Mouse (Mus musculus) fat pad, adult 2 months (tissue): ENCODE measurements around the gene Dock7.
A peak's percentile ranks its signal among the peaks of the same experiment; 100 is the strongest.

Experiments
- DNase-seq: peaks from one replicate; pipeline ENCODE4 v3.0.0-alpha.2; 2011; ENCODE audit warnings: low read depth, low spot score; ENCODE audit errors: extremely low read depth

Gene Dock7

GRCm38 (mm10) chr4:99122047-99122446 is 1.3 kb upstream of the Dock7 start:
- DNase-seq, result no peak

DNA sequence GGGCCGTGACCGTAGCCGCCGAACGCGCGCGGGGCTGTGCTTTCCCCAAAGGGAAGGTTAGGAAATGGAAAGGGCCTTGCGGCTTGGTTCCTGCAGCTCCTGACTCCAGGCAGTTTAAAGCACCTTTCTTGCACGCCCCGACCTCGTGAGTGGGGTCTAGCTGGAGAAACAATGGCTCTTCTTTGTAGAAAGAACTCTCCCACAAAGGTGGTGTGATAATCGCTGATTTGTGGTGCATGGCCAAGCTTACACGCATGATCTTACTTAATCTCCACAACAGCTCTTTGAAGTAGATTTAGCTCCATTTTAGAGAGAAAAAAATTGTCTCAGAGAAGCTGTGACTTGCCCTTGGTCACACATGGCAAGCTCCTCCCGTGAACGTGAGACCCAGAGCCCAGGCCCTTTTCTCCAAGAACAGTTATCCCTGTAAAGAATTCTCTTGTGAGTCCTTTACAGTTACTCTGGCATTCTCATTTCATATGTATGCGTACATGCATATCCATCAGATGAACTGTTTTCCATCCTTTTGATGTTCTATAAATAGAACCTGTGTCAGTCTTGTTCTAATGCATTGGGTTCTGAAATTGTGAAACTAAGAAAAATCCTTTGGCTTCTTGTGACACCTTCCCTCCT is 524 bp upstream of the Dock7 start:
- no peak for DNase-seq

DNA sequence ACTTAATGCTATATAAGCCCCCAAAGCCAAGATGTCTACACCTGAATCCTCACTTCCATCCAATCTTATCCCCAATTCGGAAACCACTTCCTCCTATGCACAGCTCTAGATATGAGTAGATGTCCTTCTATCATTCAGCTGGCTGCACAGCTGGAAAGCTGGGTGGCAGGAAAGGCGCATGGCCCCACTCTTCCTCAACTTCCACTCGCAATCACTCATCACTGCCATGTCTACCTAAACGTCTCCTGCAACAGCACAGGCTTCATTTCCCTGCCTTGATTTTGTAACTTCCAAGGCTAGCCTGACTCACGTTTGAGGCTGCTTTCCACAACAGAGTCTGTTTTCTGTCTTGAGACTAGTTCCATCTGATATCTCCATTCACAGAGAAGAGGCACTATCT is 1.7 kb downstream of the Dock7 start:
- DNase-seq, result no peak

- no peak for DNase-seq
Observed at GRCm38 (mm10) chr4:99115797-99116196, 4.9 kb downstream of the Dock7 start.

GRCm38 (mm10) chr4:99111670-99112069 is 9.0 kb downstream of the Dock7 start:
- DNase-seq, result no peak

DNA sequence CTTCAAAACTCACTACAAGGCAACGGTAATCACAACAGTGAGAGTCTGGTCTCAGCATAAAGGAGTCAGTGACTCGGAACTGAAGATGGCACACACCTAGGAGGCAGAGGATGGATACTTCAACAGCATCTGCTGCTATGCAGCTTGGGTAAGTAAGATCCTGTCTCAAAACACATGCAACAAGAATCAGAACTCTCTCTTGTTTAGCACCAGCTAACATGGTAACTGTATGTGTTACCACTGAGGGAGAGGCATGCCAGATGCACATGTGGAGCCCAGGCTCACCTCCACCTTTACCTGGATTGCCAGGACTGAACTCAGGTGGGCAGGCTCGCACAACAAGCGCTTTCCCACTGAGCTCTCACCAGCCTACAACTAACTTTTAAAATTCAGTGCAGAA is 11.9 kb downstream of the Dock7 start:
- no peak for DNase-seq

GRCm38 (mm10) chr4:99102846-99103245 is 17.9 kb downstream of the Dock7 start:
- peak; percentile 5 for DNase-seq

DNA sequence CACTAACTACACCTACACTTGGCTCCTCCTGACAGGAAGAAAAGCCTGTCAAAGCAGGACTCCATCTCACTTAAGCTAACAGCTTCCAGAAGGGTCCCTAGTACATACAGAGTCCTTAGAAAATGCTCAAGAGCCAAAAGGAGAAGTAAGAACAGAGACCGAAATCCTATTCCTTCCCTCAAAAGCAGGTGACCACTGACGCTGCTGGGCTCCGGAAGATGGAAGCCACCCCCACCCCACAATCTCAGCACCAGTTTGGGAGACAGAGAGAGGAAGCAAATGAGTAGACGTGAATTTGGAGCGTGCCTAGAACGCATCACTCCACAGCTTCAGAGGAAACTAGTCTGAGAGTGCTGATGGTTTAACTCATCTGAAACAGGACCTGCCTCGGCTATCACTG is 20.0 kb downstream of the Dock7 start:
- no peak for DNase-seq

DNA sequence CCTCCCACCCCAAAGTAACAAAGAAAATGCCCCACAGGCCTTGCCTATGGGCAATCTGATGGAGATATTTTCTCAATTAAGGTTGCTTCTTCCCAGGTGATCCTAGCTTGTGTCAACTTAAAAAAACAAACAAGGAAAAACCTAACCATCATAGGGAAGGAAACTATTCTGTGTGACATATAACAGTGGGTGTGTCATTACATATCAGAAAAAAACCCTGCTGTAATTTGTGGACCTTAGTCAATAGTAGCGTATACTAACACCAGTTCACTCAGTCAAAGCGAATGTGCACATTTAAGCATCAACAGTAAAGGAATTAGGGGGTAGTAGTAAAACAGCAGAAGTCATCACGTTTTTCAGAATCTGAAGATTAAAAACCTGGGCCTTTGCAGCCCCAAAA is 28.9 kb downstream of the Dock7 start:
- no peak for DNase-seq

DNA sequence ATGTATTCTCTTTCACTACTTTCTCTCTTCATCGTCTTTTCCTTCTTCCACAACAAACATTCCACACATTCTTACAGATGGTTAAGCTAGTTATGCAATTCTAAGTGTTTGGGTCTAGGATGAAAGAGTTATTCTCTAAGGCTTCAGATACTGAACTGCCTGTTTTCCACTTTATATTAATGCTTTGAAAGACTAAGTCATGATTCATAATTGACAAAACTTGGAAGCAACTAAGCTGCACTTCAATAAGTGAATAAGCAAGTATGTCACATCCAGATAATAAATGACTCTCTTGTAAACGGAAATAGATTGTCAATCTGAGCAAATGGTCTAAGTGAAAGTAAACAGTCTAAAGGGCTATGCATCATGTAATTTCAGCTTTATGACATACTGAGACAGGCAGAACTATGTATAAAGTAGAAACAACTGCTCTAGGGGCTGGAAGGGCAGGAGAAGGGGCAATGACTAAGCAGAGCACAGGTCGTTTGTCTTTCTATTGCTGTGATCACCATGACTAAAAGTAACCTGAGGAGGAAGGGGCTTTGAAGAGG is 29.5 kb downstream of the Dock7 start:
- no peak for DNase-seq

DNA sequence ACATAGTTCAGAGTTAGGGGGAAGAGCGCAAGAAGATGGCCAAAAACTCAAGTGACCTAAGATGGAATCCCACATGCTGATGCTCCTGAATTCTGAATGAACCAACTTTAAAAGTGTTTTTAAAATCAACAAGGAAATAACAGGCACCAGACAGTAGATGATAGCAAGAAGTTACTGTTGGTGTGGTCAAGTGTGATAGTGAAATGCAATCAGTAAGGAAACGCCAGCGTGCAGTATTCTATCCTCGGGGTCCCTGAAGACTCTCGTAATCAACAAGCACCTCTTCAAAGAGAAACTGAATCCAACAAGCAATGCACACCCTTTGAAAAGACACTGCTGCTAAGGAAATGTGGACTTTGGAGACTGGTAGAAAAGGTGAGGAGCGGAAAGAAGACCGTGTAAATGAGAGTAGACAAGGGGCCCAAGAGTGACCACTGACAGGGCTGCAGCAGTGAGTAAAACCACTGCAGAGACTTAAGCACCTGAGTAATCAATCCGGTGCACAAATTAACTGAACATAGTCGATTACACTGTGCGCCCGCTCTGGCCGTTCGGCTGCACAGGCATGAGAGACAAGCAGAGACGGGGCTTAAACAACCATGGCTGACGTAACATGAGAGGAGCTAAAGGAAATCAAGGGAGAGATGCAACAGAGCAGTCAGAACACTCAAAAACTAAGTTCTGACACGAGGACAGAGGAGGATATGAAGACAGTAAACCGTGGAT is 32.8 kb downstream of the Dock7 start:
- DNase-seq, result no peak

DNA sequence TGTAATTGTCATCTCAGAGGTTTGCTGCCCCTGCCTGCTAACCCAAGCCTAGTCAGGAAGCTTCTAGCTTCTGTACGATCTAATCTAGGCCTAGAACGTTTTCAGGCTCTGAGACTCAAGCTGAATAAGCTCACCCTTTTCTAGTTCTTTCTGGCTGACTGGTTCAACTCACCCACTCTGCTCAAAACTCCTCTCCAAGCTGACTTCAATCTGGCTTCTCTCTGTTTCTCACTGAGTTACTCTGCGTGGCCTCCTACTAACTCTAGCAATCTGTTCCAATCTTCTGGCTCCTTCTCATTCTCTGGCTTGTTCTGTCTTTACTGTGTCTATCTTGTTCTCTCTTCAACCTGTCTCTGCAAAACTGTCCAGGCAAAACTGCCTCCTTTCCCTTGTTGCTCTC is 36.9 kb downstream of the Dock7 start:
- DNase-seq, result no peak

DNA sequence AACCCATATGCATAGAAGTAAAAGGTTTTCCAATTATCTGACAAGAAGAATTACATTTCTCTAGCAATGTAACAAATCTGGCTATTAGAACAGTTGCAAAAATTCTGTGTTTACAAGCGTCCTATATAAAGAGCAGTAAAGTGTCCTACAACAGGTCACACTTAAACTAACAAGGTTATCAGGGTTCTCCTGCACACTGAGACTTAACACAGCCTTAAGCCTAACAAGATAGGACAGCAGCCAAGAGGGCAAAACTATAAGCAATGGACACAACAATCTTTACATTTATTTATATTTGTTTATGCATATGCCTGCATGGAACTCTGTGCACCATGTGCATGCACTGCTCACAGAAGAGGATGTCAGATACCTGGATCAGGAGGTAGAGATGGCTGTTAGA is 39.5 kb downstream of the Dock7 start:
- DNase-seq, result no peak

DNA sequence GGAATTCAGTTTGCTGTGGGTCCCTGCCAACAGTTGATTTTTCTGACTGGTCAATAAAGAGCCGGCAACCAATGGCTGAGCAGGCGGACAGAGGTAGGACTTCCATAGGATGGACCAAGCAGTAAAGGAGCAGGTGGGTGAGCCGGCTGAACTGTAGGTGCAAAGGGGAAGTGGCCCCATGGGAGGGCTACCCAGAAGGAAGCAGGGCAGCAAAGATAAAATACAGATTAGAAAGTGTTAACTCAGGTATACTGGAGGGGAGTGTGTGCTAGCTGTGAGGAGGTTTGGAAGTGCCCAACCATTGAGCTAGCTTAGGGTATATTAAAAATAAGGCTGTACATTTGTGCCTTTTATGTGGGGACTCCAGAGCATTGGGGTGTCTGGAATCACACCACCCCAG is 42.7 kb downstream of the Dock7 start:
- DNase-seq, result no peak

GRCm38 (mm10) chr4:99068806-99069205 is 51.9 kb downstream of the Dock7 start:
- no peak for DNase-seq

- DNase-seq, result no peak
Observed at GRCm38 (mm10) chr4:99064524-99064923, 56.2 kb downstream of the Dock7 start.

DNA sequence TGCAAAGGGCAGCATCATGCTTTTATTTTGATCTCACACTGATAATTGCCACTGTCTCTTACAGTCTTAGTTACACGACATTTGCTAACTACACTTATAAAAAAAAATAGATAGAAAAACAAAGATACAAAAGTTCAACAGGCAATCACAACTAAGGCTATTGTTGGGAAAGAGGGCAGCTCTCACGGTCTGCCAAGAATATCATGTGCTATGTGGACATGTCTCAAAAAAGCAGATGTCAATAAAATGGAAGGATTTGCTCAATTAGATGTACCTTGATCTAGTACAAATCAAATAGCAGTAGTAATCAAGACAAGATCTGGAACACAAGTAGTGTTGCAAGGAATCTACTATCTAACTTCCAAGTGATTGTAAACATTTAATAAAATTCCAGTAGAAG is 72.1 kb downstream of the Dock7 start:
- no peak for DNase-seq

DNA sequence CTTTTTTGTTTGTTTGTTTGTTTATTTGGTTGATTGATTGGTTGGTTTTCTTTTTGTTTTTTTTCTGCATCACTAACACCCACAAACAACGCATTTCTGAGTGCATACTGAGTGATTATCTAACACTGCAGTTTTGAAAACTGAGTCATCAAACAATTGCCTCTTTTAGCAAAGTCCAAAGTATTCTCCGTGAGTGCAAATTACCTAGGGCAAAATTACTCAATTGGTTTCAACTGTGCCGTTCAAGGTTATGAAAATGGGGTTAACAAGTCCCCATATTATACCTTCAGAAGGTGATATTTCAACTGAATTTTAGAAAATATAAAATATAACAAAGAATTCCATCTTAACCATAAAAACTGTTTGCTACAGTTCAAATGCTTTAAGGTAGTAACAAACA is 74.2 kb downstream of the Dock7 start:
- DNase-seq, result no peak

DNA sequence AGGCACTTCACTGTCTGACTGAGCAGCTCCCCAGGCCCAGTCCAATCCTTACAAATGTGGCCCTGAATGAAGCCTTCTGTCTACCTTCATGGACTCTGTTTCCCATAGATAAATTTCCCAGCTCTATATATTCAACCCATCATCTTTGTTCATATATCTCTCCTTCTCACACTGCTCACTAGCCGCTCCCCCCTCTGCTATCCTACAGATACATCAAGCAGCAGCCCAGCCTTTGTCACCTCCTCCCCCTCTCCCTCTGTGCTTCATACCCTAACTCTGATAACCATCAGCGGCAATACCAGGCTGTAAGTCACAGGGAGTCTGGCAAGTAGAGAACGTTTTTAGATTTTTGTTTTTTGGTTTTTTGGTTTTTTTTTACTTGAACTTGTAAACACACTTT is 75.9 kb downstream of the Dock7 start:
- no peak for DNase-seq

- DNase-seq, result no peak
Observed at GRCm38 (mm10) chr4:99032921-99033320, 87.8 kb downstream of the Dock7 start.

- no peak for DNase-seq
Observed at GRCm38 (mm10) chr4:99030686-99031085, 90.0 kb downstream of the Dock7 start, which contains the start of gene Angptl3. TSS of gene Angptl3 (plus strand) at chr4:99030954.

DNA sequence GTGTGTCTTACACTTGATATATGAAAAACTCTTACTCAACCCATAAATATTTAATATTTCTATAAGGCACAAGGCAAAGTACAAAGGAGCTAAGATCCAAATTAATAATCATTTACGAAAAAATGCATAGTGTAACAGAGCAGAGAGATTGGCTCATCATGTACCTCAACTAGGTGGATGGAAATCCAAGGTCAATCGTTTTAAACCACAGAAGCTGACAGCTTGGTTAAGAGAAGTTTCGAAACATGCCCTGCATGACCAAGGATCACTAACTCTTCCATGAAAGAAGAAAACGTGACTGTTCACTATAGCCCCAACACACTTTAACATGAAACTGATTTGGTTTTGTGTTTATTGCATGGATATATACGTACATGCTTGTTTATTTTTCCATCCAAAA is 92.3 kb downstream of the Dock7 start:
- no peak for DNase-seq

- no peak for DNase-seq
Observed at GRCm38 (mm10) chr4:99022221-99022620, 98.5 kb downstream of the Dock7 start.
